Mouse (Mus musculus) stomach, postnatal 0 days (tissue): ENCODE measurements around the gene Eef1a2.

Experiments used
- CTCF ChIP-seq: IDR thresholded peaks from 2 replicates; pipeline ENCODE4 v1.5.1; 2016; ENCODE audit warnings: antibody characterized with exemption, low read depth, mild to moderate bottlenecking, moderate library complexity
- EP300 ChIP-seq: optimal IDR thresholded peaks from 2 replicates; pipeline ENCODE3; 2016; ENCODE audit warnings: antibody characterized with exemption

GRCm38 (mm10) chr2:181130245-181130644 lies 26.6 kb downstream of the Eef1a2 start:
- no peak for TF ChIP-seq CTCF
- TF ChIP-seq EP300: no peak
